ENCODE assay signal across 23 mouse cellular contexts in the genomic region with DNA sequence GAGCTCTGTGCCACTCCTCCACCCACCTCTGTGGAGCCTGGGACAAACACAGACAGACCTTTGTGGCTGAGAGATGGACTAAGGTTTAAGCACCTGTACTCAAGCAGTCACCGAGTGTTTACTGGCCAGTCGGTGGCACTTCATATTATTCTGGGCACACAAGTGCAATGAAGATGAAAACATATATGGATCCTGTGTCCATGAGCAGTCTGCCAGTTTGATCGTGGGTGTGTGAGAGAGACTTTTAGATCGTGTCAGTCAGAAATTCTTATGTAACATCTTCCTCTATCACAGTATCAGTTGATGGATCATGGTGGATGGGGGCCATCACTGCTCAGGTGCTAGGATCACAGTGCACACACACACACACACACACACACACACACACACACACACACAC.
"Had no signal": no experiment of that assay in that cellular context is flagged by ENCODE, and none has a peak within 500 bp of the region (broad histone marks: within the 10 kb centered on the region; RNA-seq: fewer than 3 reads in every experiment).

No protein-coding gene starts in this region.

- H3K27me3 ChIP-seq: heart, embryonic 12.5 days; hindbrain, embryonic 12.5 days; intestine, embryonic 15.5 days; limb, embryonic 12.5 days; liver, embryonic 13.5 days; liver, embryonic 15.5 days had no signal

- DNase-seq: gastrocnemius, adult 2 months; gastrocnemius, postnatal 10 days; gastrocnemius, postnatal 25 days; heart, adult 2 months; heart, postnatal 10 days; heart, postnatal 4 days; kidney, adult 18-20 months; kidney, adult 8-10 months; kidney, postnatal 10 days; kidney, postnatal 25 days; kidney, postnatal 4 days; layer of hippocampus, adult 9-11 months; liver; liver, embryonic 13.5 days had no signal

- H3K4me1 ChIP-seq: heart, embryonic 10.5 days; heart, embryonic 12.5 days; hindbrain, embryonic 10.5 days; hindbrain, embryonic 12.5 days; intestine, embryonic 15.5 days; limb, embryonic 10.5 days; limb, embryonic 12.5 days; liver, embryonic 13.5 days; liver, embryonic 15.5 days had no signal

- H3K27ac ChIP-seq: gastrocnemius, adult 2 months; heart, adult 2 months; heart, embryonic 10.5 days; hindbrain, embryonic 10.5 days; hindbrain, embryonic 12.5 days; hindbrain, embryonic 14.5 days; intestine, embryonic 15.5 days; limb, embryonic 10.5 days; limb, embryonic 12.5 days; liver, embryonic 13.5 days; liver, embryonic 15.5 days had no signal

- H3K4me3 ChIP-seq: gastrocnemius, adult 2 months; heart, adult 2 months; heart, embryonic 10.5 days; heart, embryonic 12.5 days; hindbrain, embryonic 10.5 days; hindbrain, embryonic 12.5 days; intestine, embryonic 15.5 days; limb, embryonic 10.5 days; limb, embryonic 12.5 days; liver, embryonic 13.5 days; liver, embryonic 15.5 days had no signal

- H3K36me3 ChIP-seq: heart, embryonic 10.5 days; heart, embryonic 12.5 days; hindbrain, embryonic 10.5 days; hindbrain, embryonic 12.5 days; intestine, embryonic 15.5 days; limb, embryonic 10.5 days; limb, embryonic 12.5 days; liver, embryonic 13.5 days; liver, embryonic 15.5 days had no signal
